Comparison of ENCODE assay signal across 8 mouse cellular contexts in the genomic region with DNA sequence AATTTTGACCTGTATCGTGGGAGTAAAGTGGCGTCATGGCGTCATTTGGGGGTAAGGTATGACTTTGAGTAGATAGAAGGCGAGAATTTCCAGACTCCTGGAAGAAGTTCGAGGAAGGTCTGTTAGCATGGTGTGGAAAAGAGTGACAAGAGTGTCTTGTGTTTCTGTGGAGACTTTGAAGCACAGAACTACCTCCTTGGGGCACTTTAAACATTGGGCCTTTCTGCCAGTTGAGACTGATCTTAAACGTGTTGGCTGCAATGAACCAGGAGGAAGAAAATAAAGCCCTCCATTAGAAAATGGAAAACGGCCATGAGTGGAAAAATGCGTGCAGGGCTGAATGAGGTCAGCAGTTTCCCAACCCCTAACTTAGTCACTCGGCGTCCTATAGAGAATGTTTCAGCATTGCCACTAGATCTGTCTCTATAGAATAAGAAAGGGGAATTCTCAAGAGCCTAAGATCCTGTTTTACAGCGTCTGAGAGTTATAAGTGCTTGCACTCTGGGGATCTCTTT. TPM values are rescaled to one million over a fixed set of nuclear protein-coding genes. Genes with fewer than 3 reads are reported as not detected.
DNase-seq lines count a peak whose midpoint lies in the region; ATAC-seq and TF ChIP-seq lines count a peak whose summit lies in the region.
"Had no signal": no experiment of that assay in that cellular context is flagged by ENCODE, and none has a peak within 500 bp of the region (broad histone marks: within the 10 kb centered on the region; RNA-seq: fewer than 3 reads in every experiment).

No protein-coding gene starts in this region.

- peak; percentile 64 for DNase-seq in 416B (ENCODE audit: low read depth)
- peak in 1 of 3 experiments; percentile 40 for DNase-seq in liver, embryonic 14.5 days (ENCODE audit: low read depth in 3 of 3, low spot score in 3 of 3)
- DNase-seq in urinary bladder, adult 18-20 months (ENCODE audit: low spot score in 2 of 2) = no peak
- no peak for DNase-seq in frontal cortex, postnatal 14 days (ENCODE audit: low spot score in 2 of 2)
- DNase-seq in gastrocnemius, postnatal 10 days = no peak

- H3K9ac ChIP-seq in forebrain, embryonic 15.5 days (replicated peaks) = peak overlapping the region; percentile 78
- H3K9ac ChIP-seq in liver, embryonic 14.5 days (replicated peaks) = peak overlapping the region; percentile 94

- WGBS in forebrain, embryonic 15.5 days = 12% methylated on average over 11 of the region's 11 CpGs
- 1% methylated on average over 11 of the region's 11 CpGs for WGBS in liver, embryonic 14.5 days (ENCODE audit: insufficient replicate concordance)

- TF ChIP-seq EP300 in liver, embryonic 14.5 days (IDR thresholded peaks at IDR 0.05; ENCODE audit: low read depth) = no peak

- peaks cover 52% of the 10 kb centered on the region for H3K4me1 ChIP-seq in E14TG2a.4 (replicated peaks; ENCODE audit: low read depth, low read length)
- peaks cover 26% of the 10 kb centered on the region for H3K4me1 ChIP-seq in forebrain, embryonic 15.5 days
- peaks cover 10% of the 10 kb centered on the region in 2 experiments for H3K4me1 ChIP-seq in liver, embryonic 14.5 days (replicated peaks; ENCODE audit: control insufficient read depth in 2 of 2, insufficient read depth in 2 of 2, low read length in 1 of 2)

- peaks cover 46% of the 10 kb centered on the region for H3K36me3 ChIP-seq in E14TG2a.4 (ENCODE audit: insufficient read depth, low read length)
- peaks cover 24% of the 10 kb centered on the region for H3K36me3 ChIP-seq in forebrain, embryonic 15.5 days
- peaks cover 25% of the 10 kb centered on the region for H3K36me3 ChIP-seq in liver, embryonic 14.5 days (replicated peaks; ENCODE audit: control insufficient read depth, insufficient read depth, low read depth)

- H3K27me3 ChIP-seq in E14TG2a.4 (ENCODE audit: insufficient read depth, low read length) = no peaks in the 10 kb centered on the region
- no peaks in the 10 kb centered on the region for H3K27me3 ChIP-seq in forebrain, embryonic 15.5 days
- no peaks in the 10 kb centered on the region for H3K27me3 ChIP-seq in liver, embryonic 14.5 days (ENCODE audit: control insufficient read depth, insufficient read depth, low read length)

- H3K4me2 ChIP-seq in forebrain, embryonic 15.5 days (replicated peaks) = peak overlapping the region; percentile 73
- H3K4me2 ChIP-seq in liver, embryonic 14.5 days (ENCODE audit: low read depth) = peak overlapping the region; percentile 90

- peak overlapping the region; percentile 100 for H3K4me3 ChIP-seq in E14TG2a.4 (replicated peaks; ENCODE audit: low read length)
- peak overlapping the region; percentile 74 for H3K4me3 ChIP-seq in forebrain, embryonic 15.5 days
- H3K4me3 ChIP-seq in liver, embryonic 14.5 days (ENCODE audit: insufficient read depth in 1 of 2, low read depth in 2 of 2, low read length in 2 of 2) = peak overlapping the region; percentile 91 to 93

- 0 out of 2 replicates have a peak overlapping the region, but pooled peaks have one; percentile 71 for H3K27ac ChIP-seq in forebrain, embryonic 15.5 days (replicated peaks)
- peak overlapping the region; percentile 67 for H3K27ac ChIP-seq in liver, embryonic 14.5 days

- TF ChIP-seq CTCF in E14TG2a.4 (conservative IDR thresholded peaks at IDR 0.05; ENCODE audit: low read length) = no peak
- no peak for TF ChIP-seq CTCF in liver, embryonic 14.5 days (IDR thresholded peaks at IDR 0.05; ENCODE audit: low read depth)

- ATAC-seq in forebrain, embryonic 15.5 days (replicated peaks) = no peak
- ATAC-seq in liver, embryonic 14.5 days (ENCODE audit: insufficient read depth) = no peak

- H3K9me3 ChIP-seq in E14TG2a.4 (ENCODE audit: low read length) = no peaks in the 10 kb centered on the region
- no peaks in the 10 kb centered on the region for H3K9me3 ChIP-seq in forebrain, embryonic 15.5 days
- no peaks in the 10 kb centered on the region for H3K9me3 ChIP-seq in liver, embryonic 14.5 days (ENCODE audit: control insufficient read depth, low read length)

RNA-seq across cellular contexts. Expression of gene M6pr, which starts 1.0 kb away (rescaled TPM):
- polyA plus RNA-seq in forebrain, embryonic 15.5 days (2015; fragmentation: Nextera tagmentation; extraction: Ambion mirVana) = 55.1 and 55.8 TPM in 2 replicates
- polyA plus RNA-seq in liver, embryonic 14.5 days (2012; rRNA removed) = 36.5 and 48.1 TPM in 2 replicates
- 84.2 and 95.4 TPM in 2 replicates for polyA plus RNA-seq in liver, embryonic 14.5 days (2014; fragmentation: Nextera tagmentation; extraction: Ambion mirVana)
- total RNA-seq in gastrocnemius, postnatal 10 days (2021) = 10 to 100 TPM; 32.1 to 35.6 TPM

RNA-seq across cellular contexts. Expression of gene Klrg1, which starts 26.8 kb away (rescaled TPM):
- 0.42 and 0.43 TPM in 2 replicates for polyA plus RNA-seq in forebrain, embryonic 15.5 days (2015; fragmentation: Nextera tagmentation; extraction: Ambion mirVana)
- polyA plus RNA-seq in liver, embryonic 14.5 days (2012; rRNA removed) = not detected in 2 replicates
- polyA plus RNA-seq in liver, embryonic 14.5 days (2014; fragmentation: Nextera tagmentation; extraction: Ambion mirVana) = not detected in 2 replicates
- not detected for total RNA-seq in gastrocnemius, postnatal 10 days (2021)
- total RNA-seq: hematopoietic stem cell, adult 5-6 weeks had no signal

RNA-seq across cellular contexts. Expression of gene Phc1, which starts 30.9 kb away (rescaled TPM):
- 34.2 and 36.1 TPM in 2 replicates for polyA plus RNA-seq in forebrain, embryonic 15.5 days (2015; fragmentation: Nextera tagmentation; extraction: Ambion mirVana)
- polyA plus RNA-seq in liver, embryonic 14.5 days (2012; rRNA removed) = 2.2 and 2.3 TPM in 2 replicates
- polyA plus RNA-seq in liver, embryonic 14.5 days (2014; fragmentation: Nextera tagmentation; extraction: Ambion mirVana) = 1.8 and 1.9 TPM in 2 replicates
- total RNA-seq in gastrocnemius, postnatal 10 days (2021) = 10 to 100 TPM; 13.1 to 13.8 TPM

Comparison
In these comparisons a context has a peak if more than half of its experiments do, and no peak if none do; other contexts are left out.
1. RNA of gene Phc1, which starts 30.9 kb away (polyA plus RNA-seq): 34.2 to 36.1 TPM in forebrain, embryonic 15.5 days; 1.8 to 2.3 TPM in liver, embryonic 14.5 days; every median in the first group is over 10 times any median in the second.
2. Peak in every context shown above with its lines, with median percentiles within 50 percentile points of each other: H3K4me3 ChIP-seq.